Mouse (Mus musculus) embryonic facial prominence, embryonic 10.5 days (tissue): ENCODE results near the gene Snapc2. TPM values are rescaled to one million over a fixed set of nuclear protein-coding genes. Genes with fewer than 3 reads are reported as not detected.

Experiments
- DNase-seq: peaks from one replicate; pipeline ENCODE4 v3.0.0-alpha.2; 2017; ENCODE audit warnings: low spot score
- H3K27ac ChIP-seq: fragments of 300-500 bp; sonication (generic); replicated peaks from 2 replicates; pipeline ENCODE4 v1.5.1; 2016; ENCODE audit warnings: mild to moderate bottlenecking
- H3K27me3 ChIP-seq: fragments of 300-500 bp; sonication (generic); replicated peaks from 2 replicates; pipeline ENCODE4 v1.6.1; 2016; ENCODE audit warnings: low read depth, mild to moderate bottlenecking; ENCODE audit not compliant: poor library complexity, severe bottlenecking
- H3K36me3 ChIP-seq: fragments of 300-500 bp; sonication (generic); replicated peaks from 2 replicates; pipeline ENCODE4 v1.6.1; 2016; ENCODE audit warnings: mild to moderate bottlenecking, moderate library complexity
- H3K4me1 ChIP-seq: fragments of 300-500 bp; sonication (generic); 2 replicates; pipeline ENCODE4 v1.6.1; 2016
- H3K4me3 ChIP-seq: fragments of 300-500 bp; sonication (generic); 2 replicates; pipeline ENCODE4 v1.5.1; 2016; ENCODE audit warnings: mild to moderate bottlenecking, moderate library complexity
- H3K9me3 ChIP-seq: fragments of 300-500 bp; sonication (generic); 2 replicates; pipeline ENCODE4 v1.6.1; 2016; ENCODE audit warnings: mild to moderate bottlenecking
- WGBS: fragments of 180-500 bp; shearing (Covaris S2); methylation state at CpG from one replicate; pipeline ENCODE4 v1.1.7; 2016; 5-methylcytosine and 5-hydroxymethylcytosine counted together
- polyA plus RNA-seq: library from polyadenylated mRNA; unstranded; fragments of >200 nt; fragmentation: Nextera tagmentation; extraction: Ambion mirVana; gene quantifications from 2 replicates; pipeline ENCODE4 v1.2.1, GENCODE M21; 2016

Snapc2 gene
- 62.3 and 64.6 TPM in 2 replicates for polyA plus RNA-seq

DNA sequence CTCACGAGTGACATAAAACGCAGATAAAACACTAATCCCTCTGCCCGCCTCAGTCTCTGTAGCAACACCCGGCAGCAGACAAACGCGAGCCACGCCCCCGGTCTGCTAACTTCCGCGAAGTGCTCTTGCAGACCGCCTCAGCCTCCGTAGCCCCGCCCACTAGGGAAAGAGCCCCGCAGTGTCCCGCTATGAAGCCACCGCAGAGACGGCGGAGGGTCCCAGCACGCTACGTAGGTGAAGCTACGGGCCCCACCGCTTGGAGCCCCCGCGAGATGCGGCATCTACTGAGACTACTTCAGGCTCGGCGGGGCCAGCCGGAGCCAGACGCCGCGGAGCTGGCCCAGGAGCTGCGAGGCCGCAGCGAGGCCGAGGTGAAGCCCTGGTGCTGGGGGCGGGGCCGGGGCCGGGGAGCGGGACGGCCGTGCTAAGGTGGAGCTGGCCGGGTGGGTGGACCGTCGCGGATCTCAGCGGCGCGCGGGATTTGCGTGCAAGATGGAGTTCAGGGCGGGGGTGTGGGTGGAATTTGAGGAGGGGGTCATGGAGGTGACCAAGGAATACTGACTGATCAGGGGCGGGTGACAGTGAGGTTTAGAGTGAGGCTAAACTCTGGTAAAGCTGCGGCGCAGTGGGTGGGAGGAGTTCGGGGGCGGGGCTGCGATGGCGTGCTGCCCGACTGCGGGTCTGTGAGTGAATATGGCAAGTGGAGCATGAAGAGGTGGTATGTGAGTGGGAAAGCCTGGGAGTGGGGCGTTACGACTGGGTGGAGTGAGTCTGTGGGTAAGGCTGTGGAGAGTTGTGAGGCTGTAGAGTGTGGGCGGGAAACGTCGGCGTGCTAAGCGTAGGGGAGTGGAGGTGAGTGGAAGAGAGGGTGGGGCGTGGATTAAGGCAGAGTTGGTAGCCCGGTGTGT, at the start of gene Snapc2:
TSS of gene Snapc2 (plus strand) at position 147 of the 908 bp plus-strand sequence.
- DNase-seq, result peak; percentile 95

DNA sequence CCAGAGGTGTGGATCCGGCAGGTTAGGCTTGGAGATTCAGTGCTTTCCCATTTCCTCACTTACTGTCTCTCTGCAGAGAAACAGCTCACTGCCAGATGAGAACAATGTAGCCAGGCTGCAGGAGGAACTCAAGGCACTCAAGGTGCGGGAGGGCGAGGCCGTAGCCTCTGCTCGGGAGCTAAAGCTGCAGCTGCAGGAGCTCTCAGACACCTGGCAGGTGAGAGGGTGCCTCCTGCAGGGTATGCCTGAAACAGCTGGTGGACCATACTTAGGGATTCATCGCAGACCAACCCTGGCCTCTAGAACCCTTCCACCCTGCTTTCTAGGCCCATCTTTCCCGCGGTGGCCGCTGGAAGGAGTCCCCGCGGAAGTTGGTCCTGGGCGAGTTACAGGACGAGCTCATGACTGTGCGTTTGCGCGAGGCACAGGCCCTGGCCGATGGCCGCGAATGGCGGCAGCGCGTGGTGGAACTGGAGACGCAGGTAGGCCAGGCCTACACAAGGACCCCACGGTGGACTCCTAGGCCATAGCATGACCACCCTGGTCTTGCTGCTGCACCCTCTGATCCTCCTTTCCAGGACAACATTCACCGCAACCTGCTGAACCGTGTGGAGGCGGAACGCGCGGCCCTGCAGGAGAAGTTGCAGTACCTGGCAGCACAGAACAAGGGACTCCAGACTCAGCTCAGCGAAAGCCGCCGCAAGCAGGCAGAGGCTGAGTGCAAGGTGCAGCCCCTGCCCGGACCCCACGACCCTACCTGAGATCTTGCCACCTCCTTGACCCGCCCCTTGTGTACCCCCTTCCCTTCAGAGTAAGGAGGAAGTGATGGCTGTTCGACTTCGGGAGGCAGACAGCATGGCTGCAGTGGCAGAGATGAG, 47.4 kb upstream of the Snapc2 start:
- Histone ChIP-seq H3K27me3 (peaks cover 87% of the 10 kb centered on the region), H3K27ac (no peak overlapping the region; the same call in 1 of the 2 replicates)

More for the DNA sequence above, at the start of gene Snapc2:
- peaks cover 58% of the 10 kb centered on the region for H3K4me1 ChIP-seq
- no peaks in the 10 kb centered on the region for H3K9me3 ChIP-seq
- H3K27me3 ChIP-seq, result peaks cover 21% of the 10 kb centered on the region
- H3K4me3 ChIP-seq, result peak within 1 kb of the TSS; percentile 86
- peaks cover 56% of the 10 kb centered on the region for H3K36me3 ChIP-seq
- WGBS, result under 1% methylated on average over 69 of the region's 69 CpGs
- peak within 1 kb of the TSS; percentile 94 for H3K27ac ChIP-seq

DNA sequence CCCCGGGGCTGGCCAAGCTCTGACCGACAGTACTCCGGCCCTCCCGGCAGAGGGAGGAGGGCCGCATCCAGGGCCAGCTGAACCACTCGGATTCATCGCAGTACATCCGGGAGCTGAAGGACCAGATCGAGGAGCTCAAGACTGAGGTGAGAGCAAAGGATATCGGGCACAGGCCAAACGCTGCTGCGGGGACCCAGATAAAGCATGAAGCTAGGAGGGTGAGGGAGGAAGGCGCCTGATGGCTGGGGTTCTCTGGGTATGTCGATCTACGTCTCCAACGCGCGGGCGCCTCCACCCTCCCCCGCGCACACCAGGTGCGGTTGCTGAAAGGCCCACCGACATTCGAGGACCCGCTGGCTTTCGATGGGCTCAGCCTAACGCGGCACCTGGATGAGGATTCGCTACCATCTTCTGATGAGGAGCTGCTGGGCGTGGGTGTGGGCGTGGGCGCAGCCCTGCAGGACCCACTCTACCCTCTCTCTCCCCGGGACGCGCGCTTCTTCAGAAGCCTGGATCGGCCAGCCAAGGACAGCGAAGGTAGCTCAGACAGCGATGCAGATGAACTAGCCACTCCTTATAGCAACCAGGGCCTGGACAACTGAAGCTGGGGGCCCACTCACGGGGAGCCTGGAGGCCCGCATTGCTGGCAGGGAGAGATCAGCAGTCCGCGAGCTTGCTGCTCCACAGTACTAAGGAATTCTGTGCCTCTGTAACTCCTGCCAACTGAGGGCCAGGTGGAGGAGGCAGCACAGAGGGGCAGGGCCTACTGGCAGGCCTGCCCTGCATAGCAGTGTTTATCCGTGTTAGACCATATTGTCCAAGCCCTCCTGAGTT, 46.5 kb upstream of the Snapc2 start:
- H3K27me3 ChIP-seq, result peaks cover 95% of the 10 kb centered on the region
- 4% methylated on average over 44 of the region's 44 CpGs for WGBS

More for the DNA sequence above, 47.4 kb upstream of the Snapc2 start:
- Histone ChIP-seq H3K9me3 (peaks cover 6% of the 10 kb centered on the region), H3K4me3 (peak overlapping the region; percentile 39), H3K36me3 (peaks cover 16% of the 10 kb centered on the region), H3K4me1 (peaks cover 18% of the 10 kb centered on the region)
- 9% methylated on average over 38 of the region's 38 CpGs for WGBS
- DNase-seq, result peak; percentile 46

DNA sequence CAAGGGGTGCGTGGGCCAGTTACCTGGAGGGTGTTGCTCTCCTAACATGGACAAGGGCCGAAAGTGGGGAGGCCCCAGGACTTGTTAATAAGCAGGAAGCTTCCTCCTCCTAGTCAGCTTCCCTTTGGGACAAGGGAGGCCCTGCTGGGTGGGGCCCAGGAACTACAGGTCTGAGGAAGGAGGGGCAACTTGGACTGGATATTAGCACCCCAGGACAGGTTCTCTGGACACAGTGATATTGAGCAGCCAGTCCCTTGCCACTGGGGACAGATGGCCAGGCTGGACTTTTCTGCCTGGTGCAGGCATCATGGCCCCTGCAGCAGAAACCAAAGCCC, 45.9 kb upstream of the Snapc2 start:
- Histone ChIP-seq H3K27me3 (peaks cover 96% of the 10 kb centered on the region), H3K27ac (no peak overlapping the region), H3K36me3 (peaks cover 20% of the 10 kb centered on the region), H3K4me3 (0 out of 2 replicates have a peak overlapping the region, but pooled peaks have one; percentile 39), H3K9me3 (peaks cover 6% of the 10 kb centered on the region), H3K4me1 (peaks cover 18% of the 10 kb centered on the region)
- 47% methylated on average over 2 of the region's 2 CpGs for WGBS
- DNase-seq, result no peak

More for the DNA sequence above, 46.5 kb upstream of the Snapc2 start:
- Histone ChIP-seq H3K36me3 (peaks cover 20% of the 10 kb centered on the region), H3K4me1 (peaks cover 18% of the 10 kb centered on the region), H3K27ac (no peak overlapping the region; the same call in 1 of the 2 replicates), H3K9me3 (peaks cover 6% of the 10 kb centered on the region), H3K4me3 (peak overlapping the region; percentile 39)
- peak; percentile 31 for DNase-seq

DNA sequence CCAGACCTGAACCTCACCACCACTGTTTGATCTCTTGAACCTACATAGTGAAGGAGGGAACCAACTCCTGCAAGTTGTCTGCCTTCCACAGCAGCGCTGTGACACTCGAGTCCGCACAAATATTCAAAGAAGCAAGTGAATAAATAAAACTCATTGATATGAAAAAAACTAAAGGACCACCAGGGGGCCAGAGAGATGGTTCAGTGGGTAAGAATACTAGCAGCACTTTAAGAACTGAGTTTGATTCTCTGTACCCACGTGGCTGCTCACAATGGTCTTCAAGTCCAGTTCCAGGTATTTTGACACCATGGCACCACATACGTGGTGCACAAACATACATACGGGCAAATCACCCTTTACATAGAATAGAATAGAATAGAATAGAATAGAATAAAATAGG, 41.8 kb upstream of the Snapc2 start:
- H3K27me3 ChIP-seq, result peaks cover 95% of the 10 kb centered on the region
- H3K4me1 ChIP-seq, result peaks cover 41% of the 10 kb centered on the region
- no peak overlapping the region for H3K27ac ChIP-seq
- no peak overlapping the region for H3K4me3 ChIP-seq
- peaks cover 20% of the 10 kb centered on the region for H3K36me3 ChIP-seq
- H3K9me3 ChIP-seq, result peaks cover 6% of the 10 kb centered on the region
- DNase-seq, result no peak
- WGBS, result 81% methylated on average over 6 of the region's 6 CpGs

DNA sequence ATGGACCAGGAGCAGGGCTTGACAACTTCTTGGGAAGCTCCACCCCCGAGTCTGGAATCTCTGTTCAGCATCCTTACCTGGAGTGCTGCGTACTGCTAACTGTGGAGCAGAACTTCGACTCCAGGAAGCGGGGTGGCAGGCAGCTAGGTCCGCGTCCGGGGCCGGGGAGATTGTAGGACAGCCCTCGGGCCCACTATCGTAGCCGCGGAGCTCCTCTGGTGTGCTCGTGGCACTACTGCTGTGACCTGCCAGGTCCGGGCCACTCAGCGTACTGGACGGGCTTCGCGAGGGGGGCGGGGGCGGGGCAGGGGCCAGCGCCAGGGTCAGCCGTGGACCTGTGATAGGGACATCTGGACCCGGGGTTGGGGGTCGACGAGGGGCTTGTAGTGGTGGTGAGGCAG, 40.1 kb upstream of the Snapc2 start:
- H3K4me1 ChIP-seq, result peaks cover 47% of the 10 kb centered on the region
- H3K4me3 ChIP-seq, result peak overlapping the region; percentile 58
- peak; percentile 63 for DNase-seq
- WGBS, result 1% methylated on average over 25 of the region's 25 CpGs
- peaks cover 95% of the 10 kb centered on the region for H3K27me3 ChIP-seq
- peak overlapping the region; percentile 70; the same call in 1 of the 2 replicates for H3K27ac ChIP-seq
- H3K36me3 ChIP-seq, result peaks cover 20% of the 10 kb centered on the region
- H3K9me3 ChIP-seq, result peaks cover 6% of the 10 kb centered on the region

DNA sequence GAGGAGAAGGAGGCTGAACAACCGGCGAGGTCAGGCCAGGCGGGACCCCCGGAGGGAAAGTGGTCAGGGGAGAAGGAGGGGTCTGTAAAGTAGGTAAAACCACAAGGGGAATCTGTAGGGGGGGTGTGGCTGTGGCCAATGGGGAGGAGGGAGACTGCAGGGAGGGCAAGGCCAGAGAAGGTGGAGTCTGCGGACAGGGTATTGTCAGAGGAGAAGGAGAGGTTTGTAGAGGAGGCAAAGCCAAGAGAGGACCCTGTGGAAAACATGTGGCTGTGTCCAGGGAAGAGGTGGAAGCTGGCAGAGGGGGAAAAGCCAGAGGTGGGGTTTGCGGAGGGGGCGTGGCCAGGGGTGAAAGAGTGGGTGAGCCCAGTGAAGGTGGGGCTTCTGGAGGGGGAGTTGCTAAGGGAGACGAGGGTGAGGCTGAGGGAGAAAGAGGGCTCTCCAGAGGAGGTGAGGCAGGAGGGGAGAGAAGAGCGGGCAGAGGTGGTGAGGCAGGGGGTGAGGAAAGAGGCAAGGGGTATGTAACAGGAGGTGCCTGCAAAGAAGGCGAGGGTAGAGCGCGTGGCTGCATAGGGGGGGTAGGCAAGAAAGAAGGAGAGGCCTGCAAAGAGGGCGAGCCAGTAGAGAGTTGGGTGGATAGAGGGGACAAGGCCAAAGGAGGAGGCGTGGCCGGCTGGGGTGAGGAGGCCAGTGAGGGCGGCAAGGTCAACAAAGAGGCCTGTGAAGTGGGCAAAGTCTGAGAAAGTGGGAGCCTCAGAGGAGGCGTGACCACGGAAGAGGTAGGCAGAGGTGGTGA, 39.5 kb upstream of the Snapc2 start:
- peak overlapping the region; percentile 58 for H3K4me3 ChIP-seq
- peaks cover 47% of the 10 kb centered on the region for H3K4me1 ChIP-seq
- H3K36me3 ChIP-seq, result peaks cover 20% of the 10 kb centered on the region
- peaks cover 6% of the 10 kb centered on the region for H3K9me3 ChIP-seq
- WGBS, result 2% methylated on average over 18 of the region's 18 CpGs
- H3K27me3 ChIP-seq, result peaks cover 95% of the 10 kb centered on the region
- peak overlapping the region; percentile 70 for H3K27ac ChIP-seq
- peak; percentile 74 for DNase-seq

DNA sequence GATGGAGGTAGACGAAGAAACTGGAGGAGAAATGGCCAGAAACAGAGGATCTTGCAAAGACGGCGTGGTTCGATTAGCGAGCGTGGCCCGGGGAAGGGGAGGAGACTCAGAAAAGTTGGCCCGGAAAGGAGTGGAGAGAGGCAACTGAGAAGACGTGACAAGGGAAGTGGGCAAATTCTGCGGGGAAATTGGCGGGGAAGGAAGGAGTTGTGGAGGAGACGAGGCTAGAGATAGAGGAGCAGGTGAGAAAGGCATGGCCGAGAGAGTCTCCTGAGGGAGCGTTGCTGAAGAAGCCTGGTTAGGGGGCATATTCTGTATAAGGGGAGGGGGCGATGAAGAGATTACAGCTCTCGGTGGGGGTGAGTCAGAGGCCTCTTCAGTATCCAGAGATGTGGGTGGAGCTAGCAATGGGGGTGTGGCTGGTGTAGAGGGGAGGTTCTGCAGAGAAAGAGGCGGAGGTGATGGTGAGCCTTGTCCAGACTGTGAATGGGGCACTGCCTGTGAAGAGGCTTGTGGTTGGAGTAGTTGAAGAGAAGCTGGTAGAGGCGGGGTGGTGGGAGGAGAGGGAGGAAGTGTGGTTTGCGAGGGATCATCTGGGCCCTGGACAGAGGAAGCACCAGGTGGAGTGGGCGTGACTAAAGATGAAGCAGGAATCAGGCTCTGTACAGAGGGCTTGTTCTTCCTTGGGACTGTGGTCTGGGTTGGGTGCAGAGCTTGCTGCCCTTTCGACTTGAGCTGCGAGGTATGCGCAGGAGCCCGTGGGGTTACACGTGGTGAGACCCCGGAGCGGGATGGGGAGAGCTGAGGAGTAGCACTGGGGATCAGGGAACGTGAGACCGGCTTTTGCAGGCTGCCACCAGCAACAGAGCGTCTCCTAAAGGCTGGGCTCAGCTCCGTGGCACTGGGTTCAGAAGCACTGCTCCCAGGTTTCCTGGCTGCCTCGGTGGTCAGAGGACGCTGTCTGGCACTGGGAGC, 38.6 kb upstream of the Snapc2 start:
- peaks cover 47% of the 10 kb centered on the region for H3K4me1 ChIP-seq

DNA sequence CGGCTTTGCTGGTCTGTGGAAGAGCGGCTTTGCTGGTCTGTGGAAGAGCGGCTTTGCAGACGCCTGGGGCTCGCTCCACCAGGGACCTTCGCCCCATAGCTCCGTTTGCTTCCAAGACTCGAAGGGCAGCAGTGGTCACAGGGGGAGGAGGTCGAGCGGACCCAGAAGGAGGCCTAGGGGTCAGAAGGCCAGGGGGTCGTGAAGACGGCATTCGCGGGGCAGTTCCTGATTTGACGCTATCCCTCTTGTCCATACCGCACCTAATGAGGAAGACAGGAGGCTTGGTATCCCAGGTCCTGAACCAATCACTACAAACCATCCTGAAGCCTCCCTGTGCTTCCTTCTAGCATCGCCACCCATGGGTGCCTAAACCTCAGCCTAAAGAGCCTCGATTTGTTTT, 36.6 kb upstream of the Snapc2 start:
- Histone ChIP-seq H3K27ac (peak overlapping the region; percentile 87), H3K4me3 (peak overlapping the region; percentile 68), H3K36me3 (no peaks in the 10 kb centered on the region), H3K27me3 (peaks cover 75% of the 10 kb centered on the region), H3K4me1 (peaks cover 47% of the 10 kb centered on the region), H3K9me3 (no peaks in the 10 kb centered on the region)
- no peak for DNase-seq
- WGBS, result 3% methylated on average over 18 of the region's 18 CpGs

More for the DNA sequence above, 38.6 kb upstream of the Snapc2 start:
- H3K27ac ChIP-seq, result peak overlapping the region; percentile 70
- 9% methylated on average over 33 of the region's 33 CpGs for WGBS
- H3K4me3 ChIP-seq, result peak overlapping the region; percentile 58
- H3K9me3 ChIP-seq, result peaks cover 4% of the 10 kb centered on the region
- peak; percentile 51 for DNase-seq
- H3K27me3 ChIP-seq, result peaks cover 93% of the 10 kb centered on the region
- H3K36me3 ChIP-seq, result peaks cover 16% of the 10 kb centered on the region

DNA sequence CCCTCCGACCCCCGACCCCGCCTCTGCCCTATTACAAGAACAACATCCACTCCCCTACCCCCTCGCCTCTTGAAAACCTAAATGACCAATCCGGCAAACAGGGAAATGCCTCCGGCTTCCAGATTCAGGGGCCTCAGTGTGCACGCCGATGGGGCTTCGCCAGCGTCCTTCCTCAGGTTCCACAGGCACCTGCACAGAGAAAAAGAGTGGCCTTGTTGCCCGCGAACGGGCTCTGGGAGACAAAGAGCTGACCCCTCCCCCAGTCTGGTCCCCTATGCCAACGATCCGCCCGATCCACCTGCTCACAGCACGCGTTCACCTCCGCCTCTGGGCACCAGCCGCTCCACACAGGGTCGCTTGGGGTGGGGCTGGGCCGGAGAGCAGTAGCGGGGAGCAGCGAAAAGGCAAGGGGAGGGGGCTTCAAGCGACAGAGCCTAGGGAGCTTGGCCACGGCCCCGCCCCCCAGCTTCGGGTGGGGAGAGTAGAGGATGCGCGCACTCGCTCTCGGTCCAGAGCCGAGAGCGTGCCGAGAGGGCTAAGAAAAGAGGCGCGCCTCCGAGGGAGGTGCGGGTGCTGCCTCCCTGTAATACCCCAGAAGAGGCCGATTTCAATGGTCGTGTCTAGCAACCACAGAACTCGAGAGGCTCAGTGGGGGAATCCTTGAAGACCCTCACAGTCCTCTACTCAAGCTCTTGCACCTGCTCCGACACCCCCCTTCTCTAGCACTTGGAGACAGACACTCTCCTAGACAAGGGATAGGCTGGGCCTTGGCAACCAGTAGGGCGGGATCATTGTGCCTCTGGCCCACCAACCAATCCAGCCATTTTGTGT, 35.9 kb upstream of the Snapc2 start, which contains the start of gene Prr36:
TSS of gene Prr36 (minus strand) at position 669 of the 831 bp plus-strand sequence.
- Histone ChIP-seq H3K36me3 (no peaks in the 10 kb centered on the region), H3K9me3 (no peaks in the 10 kb centered on the region), H3K4me1 (peaks cover 47% of the 10 kb centered on the region), H3K27me3 (peaks cover 68% of the 10 kb centered on the region), H3K27ac (peak within 1 kb of the TSS; percentile 87), H3K4me3 (peak within 1 kb of the TSS; percentile 68)
- 1% methylated on average over 44 of the region's 44 CpGs for WGBS
- peak; percentile 74 for DNase-seq
